Mouse (Mus musculus): ENCODE data around the gene Amh. TPM values are rescaled to one million over a fixed set of nuclear protein-coding genes. Genes with fewer than 3 reads are reported as not detected.

Gene Amh
- polyA plus RNA-seq (2012; rRNA removed): 1.5 and 1.9 TPM in 2 replicates

GRCm38 (mm10) chr10:80804916-80805315, at the start of gene Amh:
Gene Amh (plus strand): TSS chr10:80805243.

GRCm38 (mm10) chr10:80798150-80799006, 6.7 kb upstream of the Amh start, which contains the start of the genes Sf3a2 and Plekhj1:
Gene Sf3a2 (plus strand): TSS chr10:80798198.
Gene Plekhj1 (minus strand): TSS chr10:80798626.

GRCm38 (mm10) chr10:80813366-80813765, 8.3 kb downstream of the Amh start, which contains the start of gene Jsrp1:
Gene Jsrp1 (minus strand): TSS chr10:80813498.

GRCm38 (mm10) chr10:80826151-80827062, 21.4 kb downstream of the Amh start, which contains the start of gene Oaz1:
Gene Oaz1 (plus strand): TSS chr10:80826656.

GRCm38 (mm10) chr10:80843931-80844547, 39.0 kb downstream of the Amh start, which contains the start of gene Lingo3:
Gene Lingo3 (minus strand): TSS chr10:80844039.

GRCm38 (mm10) chr10:80854913-80855748, 50.1 kb downstream of the Amh start, which contains the start of the genes Lsm7 and Sppl2b:
Gene Lsm7 (minus strand): TSS chr10:80855209.
Gene Sppl2b (plus strand): TSS chr10:80855275.

Other genes with a start within 250 kb of the Amh start
- 35.8 and 43.3 TPM in 2 replicates for gene Rexo1, start 243.7 kb upstream of the Amh start, polyA plus RNA-seq (2012; rRNA removed)
- gene Klf16, start 227.9 kb upstream of the Amh start, polyA plus RNA-seq (2012; rRNA removed): 16.9 and 17.9 TPM in 2 replicates
- gene Abhd17a, start 214.9 kb upstream of the Amh start, polyA plus RNA-seq (2012; rRNA removed): 158 and 169 TPM in 2 replicates
- gene Scamp4, start 202.4 kb upstream of the Amh start, polyA plus RNA-seq (2012; rRNA removed): 48.0 and 52.2 TPM in 2 replicates
- 7.8 and 8.9 TPM in 2 replicates for gene Adat3, start 202.4 kb upstream of the Amh start, polyA plus RNA-seq (2012; rRNA removed)
- gene Gm49322, start 199.2 kb upstream of the Amh start, polyA plus RNA-seq (2012; rRNA removed): 3.7 and 4.2 TPM in 2 replicates
- 179 and 190 TPM in 2 replicates for gene Csnk1g2, start 182.4 kb upstream of the Amh start, polyA plus RNA-seq (2012; rRNA removed)
- 67.4 and 77.7 TPM in 2 replicates for gene Btbd2, start 148.2 kb upstream of the Amh start, polyA plus RNA-seq (2012; rRNA removed)
- 72.1 and 74.4 TPM in 2 replicates for gene Mknk2, start 127.1 kb upstream of the Amh start, polyA plus RNA-seq (2012; rRNA removed)
- 33.3 and 34.2 TPM in 2 replicates for gene Mob3a, start 103.3 kb upstream of the Amh start, polyA plus RNA-seq (2012; rRNA removed)
- gene Izumo4, start 103.1 kb upstream of the Amh start, polyA plus RNA-seq (2012; rRNA removed): 82.4 and 83.5 TPM in 2 replicates
- 155 and 167 TPM in 2 replicates for gene Ap3d1, start 63.0 kb upstream of the Amh start, polyA plus RNA-seq (2012; rRNA removed)
- gene Dot1l, start 50.0 kb upstream of the Amh start, polyA plus RNA-seq (2012; rRNA removed): 28.5 and 36.1 TPM in 2 replicates
- gene Sf3a2, start 7.0 kb upstream of the Amh start, polyA plus RNA-seq (2012; rRNA removed): 60.0 and 71.0 TPM in 2 replicates
- 107 TPM in 2 replicates for gene Plekhj1, start 6.6 kb upstream of the Amh start, polyA plus RNA-seq (2012; rRNA removed)
- 0.63 and 2.8 TPM in 2 replicates for gene Jsrp1, start 8.3 kb downstream of the Amh start, polyA plus RNA-seq (2012; rRNA removed)
- 634 and 715 TPM in 2 replicates for gene Oaz1, start 21.4 kb downstream of the Amh start, polyA plus RNA-seq (2012; rRNA removed)
- 14.4 and 14.9 TPM in 2 replicates for gene Lingo3, start 38.8 kb downstream of the Amh start, polyA plus RNA-seq (2012; rRNA removed)
- 352 and 380 TPM in 2 replicates for gene Lsm7, start 50.0 kb downstream of the Amh start, polyA plus RNA-seq (2012; rRNA removed)
- 111 and 118 TPM in 2 replicates for gene Sppl2b, start 50.0 kb downstream of the Amh start, polyA plus RNA-seq (2012; rRNA removed)
- 0.26 and 0.32 TPM in 2 replicates for gene Tmprss9, start 66.6 kb downstream of the Amh start, polyA plus RNA-seq (2012; rRNA removed)
- 206 and 221 TPM in 2 replicates for gene Timm13, start 95.7 kb downstream of the Amh start, polyA plus RNA-seq (2012; rRNA removed)
- 54.5 and 57.9 TPM in 2 replicates for gene Lmnb2, start 113.0 kb downstream of the Amh start, polyA plus RNA-seq (2012; rRNA removed)
- gene Gadd45b, start 124.8 kb downstream of the Amh start, polyA plus RNA-seq (2012; rRNA removed): 8.2 and 10.9 TPM in 2 replicates
- 37.5 and 53.7 TPM in 2 replicates for gene Gng7, start 209.7 kb downstream of the Amh start, polyA plus RNA-seq (2012; rRNA removed)
- gene Diras1, start 220.4 kb downstream of the Amh start, polyA plus RNA-seq (2012; rRNA removed): 63.0 and 72.2 TPM in 2 replicates
- 68.4 and 75.8 TPM in 2 replicates for gene Slc39a3, start 232.2 kb downstream of the Amh start, polyA plus RNA-seq (2012; rRNA removed)